Mouse (Mus musculus) kidney, embryonic 15.5 days (tissue): ENCODE measurements around the gene Olfr71. TPM values are rescaled to one million over a fixed set of nuclear protein-coding genes. Genes with fewer than 3 reads are reported as not detected.

Source experiments
- ATAC-seq: fragments of 200-750 bp; cut with Nextera tagmentation; replicated peaks from 2 replicates; pipeline ENCODE4 v1.8.0; 2017; ENCODE audit warnings: moderate TSS enrichment; ENCODE audit not compliant: low FRiP score
- H3K27ac ChIP-seq: fragments of 300-500 bp; sonication (generic); 2 replicates; pipeline ENCODE4 v1.5.1; 2015; ENCODE audit warnings: mild to moderate bottlenecking, inconsistent platforms
- H3K27me3 ChIP-seq: fragments of 300-500 bp; sonication (generic); 2 replicates; pipeline ENCODE4 v1.6.1; 2015; ENCODE audit warnings: inconsistent platforms
- H3K36me3 ChIP-seq: fragments of 300-500 bp; sonication (generic); 2 replicates; pipeline ENCODE4 v1.6.1; 2015; ENCODE audit warnings: inconsistent platforms
- H3K4me1 ChIP-seq: fragments of 300-500 bp; sonication (generic); 2 replicates; pipeline ENCODE4 v1.6.1; 2015; ENCODE audit warnings: inconsistent platforms
- H3K4me2 ChIP-seq: fragments of 300-500 bp; sonication (generic); 2 replicates; pipeline ENCODE4 v1.6.1; 2015; ENCODE audit warnings: moderate library complexity, mild to moderate bottlenecking, inconsistent platforms
- H3K4me3 ChIP-seq: fragments of 300-500 bp; sonication (generic); replicated peaks from 2 replicates; pipeline ENCODE4 v1.5.1; 2015; ENCODE audit warnings: mild to moderate bottlenecking, inconsistent platforms
- H3K9ac ChIP-seq: fragments of 300-500 bp; sonication (generic); 2 replicates; pipeline ENCODE4 v1.6.1; 2015; ENCODE audit warnings: mild to moderate bottlenecking, inconsistent platforms
- H3K9me3 ChIP-seq: fragments of 300-500 bp; sonication (generic); replicated peaks from 2 replicates; pipeline ENCODE4 v1.6.1; 2016; ENCODE audit warnings: inconsistent platforms
- WGBS: fragments of 180-500 bp; shearing (Covaris S2); methylation state at CpG from one replicate; pipeline ENCODE4 v1.1.7; 2015; ENCODE audit warnings: mixed read lengths; 5-methylcytosine and 5-hydroxymethylcytosine counted together
- polyA plus RNA-seq: library from polyadenylated mRNA; unstranded; fragments of >200 nt; fragmentation: Nextera tagmentation; extraction: Ambion mirVana; gene quantifications from 2 replicates; pipeline ENCODE4 v1.2.1, GENCODE M21; 2015

Olfr71 gene
- polyA plus RNA-seq, 1 experiment from 2014 or later, result not detected

DNA sequence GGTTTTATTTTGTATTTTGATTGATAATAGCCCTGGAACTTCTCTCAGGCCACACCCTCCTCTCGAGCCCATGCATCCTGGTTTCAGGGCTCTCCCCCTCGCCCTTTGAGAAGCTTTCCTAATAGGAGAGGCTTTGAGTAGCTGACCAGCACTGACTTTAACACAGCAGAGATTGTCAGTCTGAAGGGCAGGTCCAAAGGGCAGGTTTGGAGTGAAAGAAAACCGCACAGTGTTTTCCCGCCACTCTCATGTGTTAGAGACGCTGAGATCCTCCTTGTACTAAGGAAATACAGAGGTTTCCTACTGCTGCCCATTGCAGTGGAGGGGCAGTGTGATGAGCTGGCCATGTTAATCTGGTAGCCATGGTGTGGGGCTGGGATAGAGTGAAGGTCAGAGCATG lies 35.1 kb downstream of the Olfr71 start:
- Histone ChIP-seq H3K4me2 (no peak overlapping the region), H3K27me3 (no peaks in the 10 kb centered on the region), H3K4me3 (no peak overlapping the region), H3K4me1 (peaks cover 9% of the 10 kb centered on the region), H3K36me3 (0 out of 2 replicates have a peak, but pooled peaks cover 12% of the 10 kb centered on the region), H3K9me3 (no peaks in the 10 kb centered on the region), H3K9ac (no peak overlapping the region), H3K27ac (no peak overlapping the region)
- ATAC-seq, result no peak
- 69% methylated on average over 5 of the region's 5 CpGs for WGBS

DNA sequence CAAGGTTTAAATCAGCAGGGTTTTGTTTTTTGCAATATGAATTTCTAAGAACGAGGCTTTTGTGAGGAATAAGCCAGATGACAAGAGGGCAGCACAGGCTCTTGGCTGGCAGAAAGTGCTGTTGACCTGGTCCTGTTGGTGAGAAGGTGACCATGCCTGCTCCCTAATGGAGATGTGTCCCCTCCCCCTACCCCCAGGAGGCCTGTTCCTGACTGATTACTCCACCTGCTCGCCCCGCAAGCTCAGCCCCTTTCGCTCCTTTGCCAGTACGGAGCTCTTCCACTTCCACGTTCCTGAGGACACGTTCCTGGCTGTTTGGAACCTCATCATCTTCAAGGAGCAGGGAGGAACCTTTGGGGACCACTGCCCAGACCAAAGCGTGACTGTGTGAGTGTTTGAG lies 36.4 kb downstream of the Olfr71 start:
- no peak for ATAC-seq
- no peaks in the 10 kb centered on the region for H3K9me3 ChIP-seq
- H3K4me1 ChIP-seq, result peaks cover 17% of the 10 kb centered on the region
- H3K4me2 ChIP-seq, result no peak overlapping the region
- WGBS, result 82% methylated on average over 8 of the region's 8 CpGs
- H3K4me3 ChIP-seq, result no peak overlapping the region
- 0 out of 2 replicates have a peak, but pooled peaks cover 12% of the 10 kb centered on the region for H3K36me3 ChIP-seq
- no peak overlapping the region for H3K27ac ChIP-seq
- no peak overlapping the region for H3K9ac ChIP-seq
- no peaks in the 10 kb centered on the region for H3K27me3 ChIP-seq

DNA sequence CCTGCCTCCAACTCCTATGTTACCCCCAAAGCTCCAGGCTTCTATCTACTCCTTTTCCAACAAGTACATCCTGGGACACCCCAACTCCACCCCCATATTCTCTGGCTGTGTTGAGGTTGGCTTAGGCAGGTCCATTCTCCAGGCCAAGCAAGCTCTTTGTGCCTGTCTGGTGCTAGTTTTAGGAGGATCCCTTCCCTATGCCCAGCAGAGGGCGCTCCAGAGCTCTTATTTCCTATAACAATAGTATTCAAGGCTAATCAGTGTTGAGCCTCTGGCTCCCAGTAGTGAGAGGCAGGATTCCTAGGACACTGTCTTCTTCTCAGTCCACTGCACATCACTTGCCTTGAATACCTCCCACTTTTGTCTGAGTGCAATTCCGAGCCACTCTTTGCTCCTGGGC lies 38.0 kb downstream of the Olfr71 start:
- no peaks in the 10 kb centered on the region for H3K9me3 ChIP-seq
- no peak overlapping the region for H3K27ac ChIP-seq
- H3K4me1 ChIP-seq, result peaks cover 21% of the 10 kb centered on the region
- no peak for ATAC-seq
- WGBS, result 11% methylated on average over 2 of the region's 2 CpGs
- H3K4me3 ChIP-seq, result no peak overlapping the region
- H3K4me2 ChIP-seq, result no peak overlapping the region
- H3K36me3 ChIP-seq, result 0 out of 2 replicates have a peak, but pooled peaks cover 12% of the 10 kb centered on the region
- no peak overlapping the region for H3K9ac ChIP-seq
- H3K27me3 ChIP-seq, result peaks cover 8% of the 10 kb centered on the region; the same call in 1 of the 2 replicates

DNA sequence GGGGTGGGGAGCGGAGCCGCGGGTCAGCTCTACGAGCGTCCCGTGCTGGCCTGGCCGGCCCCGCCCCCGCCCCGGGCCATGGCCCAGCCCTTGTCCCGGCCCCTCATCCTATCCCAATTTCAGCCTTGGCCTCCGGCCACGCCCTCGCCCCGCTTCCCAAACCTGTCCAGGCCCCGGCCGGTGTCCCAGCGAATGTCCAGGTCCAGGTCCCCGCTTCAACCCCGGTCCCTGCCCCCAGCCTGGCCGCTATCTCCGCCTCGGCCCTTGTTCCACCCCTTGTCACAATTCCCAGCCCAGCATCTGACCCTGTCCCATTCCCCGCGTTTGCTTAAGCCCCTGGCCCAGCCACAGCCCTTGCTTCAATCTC lies 40.6 kb downstream of the Olfr71 start:
- H3K4me2 ChIP-seq, result peak overlapping the region; percentile 82
- peak overlapping the region; percentile 78 for H3K9ac ChIP-seq
- no peaks in the 10 kb centered on the region for H3K9me3 ChIP-seq
- WGBS, result under 1% methylated on average over 22 of the region's 25 CpGs
- H3K27ac ChIP-seq, result peak overlapping the region; percentile 68
- peak overlapping the region; percentile 75 for H3K4me3 ChIP-seq
- H3K36me3 ChIP-seq, result 0 out of 2 replicates have a peak, but pooled peaks cover 4% of the 10 kb centered on the region
- ATAC-seq, result peak; percentile 89
- peaks cover 21% of the 10 kb centered on the region for H3K4me1 ChIP-seq
- peaks cover 25% of the 10 kb centered on the region for H3K27me3 ChIP-seq

DNA sequence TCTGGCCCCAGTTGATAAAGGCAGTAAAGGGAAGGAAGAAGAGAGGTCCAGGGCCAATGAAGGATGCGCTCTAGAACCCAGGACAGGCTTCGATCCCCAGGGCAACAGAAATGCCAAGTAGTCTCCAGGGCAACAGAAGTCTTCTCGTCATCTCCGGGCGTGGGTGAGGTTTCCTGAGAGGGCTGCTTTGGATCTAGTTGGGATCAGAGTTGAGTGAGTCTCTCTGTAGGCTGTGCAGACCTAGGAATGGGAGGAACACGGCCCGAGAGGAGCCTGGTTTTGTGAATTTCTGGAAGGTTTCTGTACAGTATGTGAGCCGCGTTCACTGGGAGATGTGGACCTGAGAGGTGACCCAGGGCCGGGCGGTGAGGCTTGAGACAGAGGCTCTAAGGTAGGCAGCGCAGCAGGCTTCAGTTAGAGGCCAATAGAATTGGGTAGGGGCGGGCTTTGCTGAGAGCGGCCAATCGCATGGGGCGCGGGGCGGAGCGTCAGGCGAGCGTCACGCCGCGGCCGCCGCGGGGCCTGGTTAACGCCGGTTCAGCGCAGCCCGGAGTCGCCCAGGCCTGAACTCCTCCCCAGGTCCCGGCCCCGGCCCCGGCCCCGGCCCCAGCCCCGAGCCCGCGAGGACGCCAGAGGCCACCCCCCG lies 41.1 kb downstream of the Olfr71 start, which contains the start of the genes Tmem8b and Fam221b:
TSS of gene Tmem8b (plus strand) at position 190 of the 646 bp plus-strand sequence.
TSS of gene Fam221b (minus strand) at position 364 of the 646 bp plus-strand sequence.
- peak; percentile 94 for ATAC-seq
- Histone ChIP-seq H3K9ac (peak within 1 kb of the TSS; percentile 78), H3K4me2 (peak within 1 kb of the TSS; percentile 82), H3K9me3 (no peaks in the 10 kb centered on the region), H3K4me1 (peaks cover 21% of the 10 kb centered on the region), H3K27ac (peak within 1 kb of the TSS; percentile 68), H3K4me3 (peak within 1 kb of the TSS; percentile 75), H3K36me3 (no peaks in the 10 kb centered on the region), H3K27me3 (peaks cover 27% of the 10 kb centered on the region)
- WGBS, result 2% methylated on average over 38 of the region's 41 CpGs

DNA sequence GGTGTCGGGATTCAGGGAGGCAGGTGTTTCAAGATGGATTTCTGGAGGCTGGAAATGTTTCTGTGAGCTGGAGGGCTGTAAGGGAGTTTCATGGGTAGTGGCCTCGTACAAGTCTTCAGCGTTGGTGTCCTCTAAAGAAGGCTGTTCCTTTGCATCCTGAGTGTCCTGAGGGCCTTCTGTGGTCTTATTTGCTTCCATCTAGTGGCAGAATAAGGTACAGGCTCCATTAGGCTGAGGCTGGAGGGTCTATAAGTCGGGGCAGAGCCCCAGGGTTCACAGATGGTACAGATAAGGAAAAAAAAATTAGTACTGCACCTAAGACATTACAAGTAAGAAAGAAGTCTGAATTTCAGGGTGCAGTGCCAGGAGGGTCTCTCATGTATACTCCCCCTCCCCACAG lies 43.6 kb downstream of the Olfr71 start:
- WGBS, result 24% methylated on average over 4 of the region's 4 CpGs
- no peaks in the 10 kb centered on the region for H3K9me3 ChIP-seq

DNA sequence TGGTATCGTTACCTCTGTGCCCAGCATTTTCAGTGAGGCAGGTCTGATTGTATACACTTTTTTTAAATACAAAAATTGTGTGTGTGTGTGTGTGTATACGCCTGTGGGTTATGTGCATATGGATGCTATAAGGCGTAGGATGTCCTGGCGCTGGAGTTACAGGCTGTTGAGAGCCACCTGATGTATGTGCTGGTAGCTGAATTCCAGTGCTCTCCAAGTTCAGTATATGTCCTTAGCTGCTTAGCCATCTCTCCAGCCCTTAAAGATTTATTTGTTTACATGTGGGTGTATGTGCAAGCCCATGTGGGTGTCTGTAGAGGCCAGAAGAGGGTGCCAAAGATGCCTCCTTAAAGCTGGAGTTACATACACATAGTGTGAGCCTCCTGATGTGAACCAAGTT lies 52.9 kb downstream of the Olfr71 start:
- no peaks in the 10 kb centered on the region for H3K36me3 ChIP-seq

More for the DNA sequence above, 43.6 kb downstream of the Olfr71 start:
- ATAC-seq, result no peak
- no peak overlapping the region for H3K27ac ChIP-seq
- no peak overlapping the region for H3K4me2 ChIP-seq
- H3K4me1 ChIP-seq, result peaks cover 17% of the 10 kb centered on the region
- no peak overlapping the region for H3K4me3 ChIP-seq
- no peak overlapping the region for H3K9ac ChIP-seq
- H3K36me3 ChIP-seq, result no peaks in the 10 kb centered on the region
- H3K27me3 ChIP-seq, result peaks cover 50% of the 10 kb centered on the region

DNA sequence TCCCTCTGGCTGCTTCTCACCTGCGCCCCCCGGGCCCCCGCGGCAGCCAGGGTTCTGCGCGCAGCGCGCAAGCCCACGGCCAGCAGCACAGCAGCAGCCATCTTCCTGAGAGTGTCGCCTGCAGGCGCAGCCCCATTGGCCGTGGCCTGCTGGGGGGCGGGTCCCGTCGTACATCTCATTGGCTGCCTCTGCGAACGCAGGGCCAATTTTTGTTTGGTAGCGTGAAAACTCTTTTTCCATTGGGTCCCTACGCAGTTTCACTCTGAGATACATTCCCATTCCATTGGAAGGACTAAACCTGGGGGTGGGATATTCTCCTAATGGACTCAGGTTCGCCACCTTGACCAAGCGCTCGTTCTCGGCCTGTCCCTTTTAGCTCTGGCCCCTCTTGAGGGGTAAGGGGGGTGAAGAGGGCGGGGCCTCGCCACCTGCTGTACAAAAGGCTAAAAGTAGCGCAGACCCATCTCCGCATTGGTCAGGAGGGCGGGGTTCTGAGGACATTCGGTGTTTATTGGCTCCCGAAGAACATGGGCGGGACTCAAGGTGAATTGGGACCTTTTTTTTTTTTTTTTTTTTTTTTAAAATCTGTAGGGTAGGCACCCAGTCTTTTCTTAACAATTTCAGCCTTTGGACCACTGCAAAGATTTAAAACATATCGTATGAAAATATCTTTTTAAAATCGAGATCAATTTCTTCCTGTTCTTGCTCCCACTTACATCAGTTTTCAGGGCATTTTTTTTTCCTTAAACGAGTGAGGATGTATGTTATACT lies 53.5 kb downstream of the Olfr71 start, which contains the start of gene Hint2:
TSS of gene Hint2 (minus strand) at position 128 of the 771 bp plus-strand sequence.
- peak within 1 kb of the TSS; percentile 73 for H3K4me2 ChIP-seq
- WGBS, result 2% methylated on average over 34 of the region's 34 CpGs
- H3K27ac ChIP-seq, result peak within 1 kb of the TSS; percentile 96
- peaks cover 23% of the 10 kb centered on the region for H3K4me1 ChIP-seq
- H3K36me3 ChIP-seq, result no peaks in the 10 kb centered on the region
- no peaks in the 10 kb centered on the region for H3K9me3 ChIP-seq
- peaks cover 17% of the 10 kb centered on the region for H3K27me3 ChIP-seq
- peak within 1 kb of the TSS; percentile 87 for H3K9ac ChIP-seq
- peak; percentile 97 for ATAC-seq
- H3K4me3 ChIP-seq, result peak within 1 kb of the TSS; percentile 77

More for the DNA sequence above, 52.9 kb downstream of the Olfr71 start:
- Histone ChIP-seq H3K9ac (no peak overlapping the region), H3K4me3 (peak overlapping the region; percentile 77), H3K4me2 (peak overlapping the region; percentile 73), H3K4me1 (peaks cover 23% of the 10 kb centered on the region), H3K27me3 (peaks cover 23% of the 10 kb centered on the region), H3K27ac (no peak overlapping the region), H3K9me3 (no peaks in the 10 kb centered on the region)
- ATAC-seq, result no peak
- 59% methylated on average over 4 of the region's 4 CpGs for WGBS

DNA sequence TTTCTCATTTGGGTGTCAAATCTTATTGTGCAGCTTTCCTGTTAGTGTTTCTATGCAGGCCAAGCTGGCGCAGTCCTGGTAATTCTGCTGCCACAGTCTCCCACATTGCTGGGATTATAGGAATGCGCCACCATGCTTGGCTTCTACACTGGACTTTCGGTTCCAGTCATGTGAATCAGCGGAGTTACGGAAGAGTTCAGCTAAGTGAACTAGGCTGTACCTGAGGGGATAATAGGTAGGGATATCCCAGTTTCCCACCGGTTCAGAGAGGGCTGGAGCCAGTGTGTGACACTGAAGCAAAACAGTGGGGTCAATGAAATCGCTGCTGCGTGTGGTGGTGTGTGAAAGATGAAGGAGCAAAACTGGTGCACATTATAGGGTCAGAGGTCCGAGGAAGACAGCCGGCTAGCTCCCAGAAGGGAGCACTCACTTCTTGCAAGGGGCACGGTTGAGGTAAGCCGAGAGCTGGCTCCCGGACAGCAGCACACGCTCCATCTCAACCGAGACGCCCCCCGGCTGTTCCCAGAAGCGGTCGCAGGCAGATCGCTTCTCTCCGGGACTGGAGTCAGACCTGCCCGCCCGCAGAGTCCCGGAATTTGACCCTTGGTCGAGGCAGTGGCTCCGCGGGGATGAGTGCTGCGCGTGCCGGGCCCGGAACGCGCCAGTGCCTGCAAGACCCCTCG lies 54.3 kb downstream of the Olfr71 start:
- peak overlapping the region; percentile 87 for H3K9ac ChIP-seq
- peak; percentile 47 for ATAC-seq
- H3K27me3 ChIP-seq, result peaks cover 10% of the 10 kb centered on the region; the same call in 1 of the 2 replicates
- H3K4me2 ChIP-seq, result peak overlapping the region; percentile 73
- H3K9me3 ChIP-seq, result no peaks in the 10 kb centered on the region
- 5% methylated on average over 34 of the region's 34 CpGs for WGBS
- H3K36me3 ChIP-seq, result peaks cover under 1% of the 10 kb centered on the region; the same call in 1 of the 2 replicates
- H3K27ac ChIP-seq, result peak overlapping the region; percentile 96
- peaks cover 23% of the 10 kb centered on the region for H3K4me1 ChIP-seq
- peak overlapping the region; percentile 77 for H3K4me3 ChIP-seq
